13 mouse cellular contexts compared by ENCODE assay signal in genomic region chr4:134165024-134165423, GRCm38 (mm10). TPM values are rescaled to one million over a fixed set of nuclear protein-coding genes. Genes with fewer than 3 reads are reported as not detected.
DNase-seq lines count a peak whose midpoint lies in the region; ATAC-seq and TF ChIP-seq lines count a peak whose summit lies in the region.
"Had no signal": no experiment of that assay in that cellular context is flagged by ENCODE, and none has a peak within 500 bp of the region (broad histone marks: within the 10 kb centered on the region; RNA-seq: fewer than 3 reads in every experiment).

No protein-coding gene starts in this region.

- H3K79me2 ChIP-seq in MEL (ENCODE audit: control insufficient read depth, insufficient read depth, low read length, poor library complexity), result no peaks in the 10 kb centered on the region

- H3K27me3 ChIP-seq in heart, embryonic 12.5 days (replicated peaks), result no peaks in the 10 kb centered on the region
- no peaks in the 10 kb centered on the region for H3K27me3 ChIP-seq in MEL (ENCODE audit: control insufficient read depth in 1 of 2, insufficient read depth in 2 of 2, low read length in 2 of 2)
- no peaks in the 10 kb centered on the region for H3K27me3 ChIP-seq in embryonic facial prominence, embryonic 15.5 days
- no peaks in the 10 kb centered on the region for H3K27me3 ChIP-seq in liver, embryonic 15.5 days
- H3K27me3 ChIP-seq: limb, embryonic 12.5 days had no signal

- peaks cover 18% of the 10 kb centered on the region for H3K4me1 ChIP-seq in heart, embryonic 12.5 days (replicated peaks)
- peaks cover 6 to 14% of the 10 kb centered on the region in 2 experiments; a peak in 3 of 4 replicates for H3K4me1 ChIP-seq in MEL (ENCODE audit: control insufficient read depth in 1 of 2, insufficient read depth in 2 of 2, low read length in 2 of 2)
- H3K4me1 ChIP-seq in embryonic facial prominence, embryonic 15.5 days, result 0 out of 2 replicates have a peak, but pooled peaks cover 9% of the 10 kb centered on the region
- peaks cover 24% of the 10 kb centered on the region for H3K4me1 ChIP-seq in liver, embryonic 15.5 days (replicated peaks)

- no peak for TF ChIP-seq EP300 in MEL (IDR thresholded peaks at IDR 0.05; ENCODE audit: low read depth in 1 of 2, low read length in 2 of 2)

- no peak overlapping the region for H3K9ac ChIP-seq in heart, embryonic 12.5 days
- no peak overlapping the region for H3K9ac ChIP-seq in MEL (ENCODE audit: control insufficient read depth, low read depth, low read length, poor library complexity, severe bottlenecking)
- no peak overlapping the region for H3K9ac ChIP-seq in embryonic facial prominence, embryonic 15.5 days
- no peak overlapping the region for H3K9ac ChIP-seq in liver, embryonic 15.5 days
- H3K9ac ChIP-seq: limb, embryonic 12.5 days had no signal

- H3K27ac ChIP-seq in heart, embryonic 12.5 days (ENCODE audit: poor library complexity, severe bottlenecking), result peak overlapping the region; percentile 71
- H3K27ac ChIP-seq in MEL (ENCODE audit: control insufficient read depth, low read depth, low read length), result no peak overlapping the region
- 0 out of 2 replicates have a peak overlapping the region, but pooled peaks have one; percentile 63 for H3K27ac ChIP-seq in embryonic facial prominence, embryonic 15.5 days (replicated peaks)
- H3K27ac ChIP-seq in liver, embryonic 15.5 days (replicated peaks), result peak overlapping the region; percentile 79
- H3K27ac ChIP-seq: limb, embryonic 12.5 days had no signal

- TF ChIP-seq POLR2A in MEL (IDR thresholded peaks at IDR 0.05; ENCODE audit: control insufficient read depth in 1 of 2, insufficient read depth in 1 of 2, low read depth in 1 of 2, low read length in 2 of 2, poor library complexity in 1 of 2), result no peak

- no peak for TF ChIP-seq CTCF in MEL (IDR thresholded peaks at IDR 0.05 in 2 of 3, conservative IDR thresholded peaks at IDR 0.05 in 1 of 3; ENCODE audit: control insufficient read depth in 1 of 3, insufficient read depth in 1 of 3, low read depth in 2 of 3, low read length in 3 of 3, poor library complexity in 1 of 3, severe bottlenecking in 1 of 3)

- peak overlapping the region; percentile 13 for H3K4me2 ChIP-seq in heart, embryonic 12.5 days
- H3K4me2 ChIP-seq in embryonic facial prominence, embryonic 15.5 days (replicated peaks), result no peak overlapping the region
- H3K4me2 ChIP-seq in liver, embryonic 15.5 days, result peak overlapping the region; percentile 43
- H3K4me2 ChIP-seq: limb, embryonic 12.5 days had no signal

- peak; percentile 33; the same call in 1 of the 2 replicates for ATAC-seq in heart, embryonic 12.5 days (ENCODE audit: insufficient number of reproducible peaks, low FRiP score)
- ATAC-seq in embryonic facial prominence, embryonic 15.5 days (ENCODE audit: insufficient number of reproducible peaks, low FRiP score, low TSS enrichment, low read depth), result no peak
- ATAC-seq in liver, embryonic 15.5 days (ENCODE audit: insufficient read depth), result peak; percentile 71

- no peak for TF ChIP-seq RAD21 in MEL (IDR thresholded peaks at IDR 0.05; ENCODE audit: low read depth, low read length)

- no peak for DNase-seq in heart, adult 9 months (ENCODE audit: low spot score in 2 of 2)
- DNase-seq in MEL (ENCODE audit: low read depth, low spot score), result peak; percentile 21
- DNase-seq in layer of hippocampus, postnatal 10 days (ENCODE audit: low spot score in 2 of 2), result no peak
- no peak for DNase-seq in frontal cortex, postnatal 10 days (ENCODE audit: low spot score in 2 of 2)
- DNase-seq: embryo, embryonic 11 days; kidney, adult 9 months; midbrain, embryonic 14.5 days; thymus, adult 18-20 months had no signal

- H3K36me3 ChIP-seq in heart, embryonic 12.5 days, result peaks cover 14% of the 10 kb centered on the region
- H3K36me3 ChIP-seq in MEL (ENCODE audit: control insufficient read depth in 1 of 2, insufficient read depth in 2 of 2, low read length in 2 of 2), result peaks cover 5 to 15% of the 10 kb centered on the region in 2 experiments
- H3K36me3 ChIP-seq in embryonic facial prominence, embryonic 15.5 days, result 0 out of 2 replicates have a peak, but pooled peaks cover 4% of the 10 kb centered on the region
- peaks cover 28% of the 10 kb centered on the region for H3K36me3 ChIP-seq in liver, embryonic 15.5 days (replicated peaks)

- H3K9me3 ChIP-seq in heart, embryonic 12.5 days (replicated peaks), result no peaks in the 10 kb centered on the region
- no peaks in the 10 kb centered on the region for H3K9me3 ChIP-seq in MEL (replicated peaks; ENCODE audit: insufficient read depth, low read length)
- no peaks in the 10 kb centered on the region for H3K9me3 ChIP-seq in embryonic facial prominence, embryonic 15.5 days (replicated peaks)
- H3K9me3 ChIP-seq in liver, embryonic 15.5 days (replicated peaks), result no peaks in the 10 kb centered on the region
- H3K9me3 ChIP-seq: limb, embryonic 12.5 days had no signal

- WGBS in heart, embryonic 12.5 days, result 17% methylated on average over 6 of the region's 6 CpGs
- 43% methylated on average over 6 of the region's 6 CpGs for WGBS in embryonic facial prominence, embryonic 15.5 days
- WGBS in liver, embryonic 15.5 days (ENCODE audit: insufficient replicate concordance), result 22% methylated on average over 6 of the region's 6 CpGs

- H3K4me3 ChIP-seq in heart, embryonic 12.5 days, result no peak overlapping the region
- no peak overlapping the region for H3K4me3 ChIP-seq in MEL (ENCODE audit: control insufficient read depth in 1 of 2, insufficient read depth in 1 of 2, low read depth in 2 of 2, low read length in 2 of 2)
- H3K4me3 ChIP-seq in embryonic facial prominence, embryonic 15.5 days (replicated peaks), result no peak overlapping the region
- peak overlapping the region; percentile 0; the same call in 1 of the 2 replicates for H3K4me3 ChIP-seq in liver, embryonic 15.5 days (replicated peaks)
- H3K4me3 ChIP-seq: limb, embryonic 12.5 days had no signal

TF ChIP-seq in MEL, 35 proteins besides CTCF, POLR2A, EP300 and RAD21:
- TF ChIP-seq SMC3 (IDR thresholded peaks at IDR 0.05; ENCODE audit: low read depth, low read length) (no peak), RCOR1 (IDR thresholded peaks at IDR 0.05; ENCODE audit: low read depth, low read length) (peak; percentile 35; the same call in 1 of the 2 replicates), ELF1 (IDR thresholded peaks at IDR 0.05; ENCODE audit: low read depth, low read length) (no peak), E2F4 (IDR thresholded peaks at IDR 0.05; ENCODE audit: borderline replicate concordance, low read depth, low read length) (no peak), JUND (IDR thresholded peaks at IDR 0.05; ENCODE audit: low read depth, low read length) (no peak), ETS1 (IDR thresholded peaks at IDR 0.05; ENCODE audit: low read depth, low read length) (peak; percentile 59; the same call in 1 of the 2 replicates), NELFE (IDR thresholded peaks at IDR 0.05; ENCODE audit: low read depth, low read length) (no peak), USF1 (IDR thresholded peaks at IDR 0.05; ENCODE audit: low read depth, low read length) (peak; percentile 49; the same call in 1 of the 2 replicates), KAT2A (conservative IDR thresholded peaks at IDR 0.05; ENCODE audit: low read depth, low read length) (no peak), MYB (IDR thresholded peaks at IDR 0.05; ENCODE audit: low read depth, low read length) (no peak), TBP (IDR thresholded peaks at IDR 0.05; ENCODE audit: low read depth, low read length) (no peak)

RNA-seq across cellular contexts. Expression of gene Cep85, which starts 21.9 kb away (rescaled TPM):
- 29.5 and 30.1 TPM in 2 replicates for polyA plus RNA-seq in heart, embryonic 12.5 days (2016; fragmentation: Nextera tagmentation; extraction: Ambion mirVana)
- total RNA-seq in MEL (2012; rRNA removed), result 30.8 and 32.9 TPM in 2 replicates
- 10 to 100 TPM; 80.9 to 81.1 TPM for polyA plus RNA-seq in MEL (2012; ENCODE audit: insufficient read depth in 1 of 2, insufficient read length in 2 of 2, low read depth in 1 of 2, low replicate concordance in 2 of 2, missing spikeins in 1 of 2)
- polyA plus RNA-seq in embryonic facial prominence, embryonic 15.5 days (2015; fragmentation: Nextera tagmentation; extraction: Ambion mirVana), result 37.4 and 41.8 TPM in 2 replicates
- 37.0 and 37.6 TPM in 2 replicates for polyA plus RNA-seq in liver, embryonic 15.5 days (2015; fragmentation: Nextera tagmentation; extraction: Ambion mirVana)
- 10 to 100 TPM; 11.8 to 16.0 TPM for total RNA-seq in layer of hippocampus, postnatal 10 days (2021)

RNA-seq across cellular contexts. Expression of gene Sh3bgrl3, which starts 36.4 kb away (rescaled TPM):
- polyA plus RNA-seq in heart, embryonic 12.5 days (2016; fragmentation: Nextera tagmentation; extraction: Ambion mirVana), result 179 and 190 TPM in 2 replicates
- total RNA-seq in MEL (2012; rRNA removed), result 122 and 126 TPM in 2 replicates
- 100 to 1,000 TPM in 1 of 2 experiments, not detected in 1; 414 TPM for polyA plus RNA-seq in MEL (2012; ENCODE audit: insufficient read depth in 1 of 2, insufficient read length in 2 of 2, low read depth in 1 of 2, low replicate concordance in 2 of 2, missing spikeins in 1 of 2)
- 470 and 490 TPM in 2 replicates for polyA plus RNA-seq in embryonic facial prominence, embryonic 15.5 days (2015; fragmentation: Nextera tagmentation; extraction: Ambion mirVana)
- 151 and 166 TPM in 2 replicates for polyA plus RNA-seq in liver, embryonic 15.5 days (2015; fragmentation: Nextera tagmentation; extraction: Ambion mirVana)
- total RNA-seq in layer of hippocampus, postnatal 10 days (2021), result 100 to 1,000 TPM; 292 to 301 TPM

RNA-seq across cellular contexts. Expression of gene Gm7534, which starts 37.8 kb away (rescaled TPM):
- not detected in 2 replicates for polyA plus RNA-seq in heart, embryonic 12.5 days (2016; fragmentation: Nextera tagmentation; extraction: Ambion mirVana)
- total RNA-seq in MEL (2012; rRNA removed), result not detected in 2 replicates
- not detected for polyA plus RNA-seq in MEL (2012; ENCODE audit: insufficient read depth in 1 of 2, insufficient read length in 2 of 2, low read depth in 1 of 2, low replicate concordance in 2 of 2, missing spikeins in 1 of 2)
- polyA plus RNA-seq in embryonic facial prominence, embryonic 15.5 days (2015; fragmentation: Nextera tagmentation; extraction: Ambion mirVana), result 0.07 and 0.20 TPM in 2 replicates
- polyA plus RNA-seq in liver, embryonic 15.5 days (2015; fragmentation: Nextera tagmentation; extraction: Ambion mirVana), result not detected in 2 replicates
- not detected for total RNA-seq in layer of hippocampus, postnatal 10 days (2021)
- total RNA-seq: adrenal gland, postnatal 36 days had no signal
- polyA plus RNA-seq: limb, embryonic 12.5 days; midbrain, embryonic 14.5 days had no signal
